Mouse (Mus musculus): ENCODE data around the gene Defb19.

- no peak for TF ChIP-seq CTCF (IDR thresholded peaks at IDR 0.05)
- TF ChIP-seq EP300 (IDR thresholded peaks at IDR 0.05), result no peak
These were observed 11.1 kb downstream of the Defb19 start, which contains the start of gene Gm17416 for GRCm38 (mm10) chr2:152569038-152569437.
